Mouse (Mus musculus) granulocyte monocyte progenitor cell, adult 5-6 weeks (primary cell): ENCODE measurements around the gene Ppm1h. TPM values are rescaled to one million over a fixed set of nuclear protein-coding genes. Genes with fewer than 3 reads are reported as not detected.

Experiments used
- ATAC-seq: replicated peaks from 2 replicates; pipeline ENCODE4 v1.8.0; 2016; ENCODE audit warnings: mild to moderate bottlenecking, moderate TSS enrichment, inconsistent platforms; ENCODE audit not compliant: poor library complexity, severe bottlenecking
- total RNA-seq, 2 experiments: library from RNA; stranded (forward) in 1 of 2; stranded (reverse) in 1 of 2; fragments of 200-712, 200-1000 nt in 1 of 2; fragments of >200 nt in 1 of 2; fragmentation: Nextera tagmentation in 1 of 2; gene quantifications; 2 replicates each; pipeline ENCODE4 v1.2.3; 2014 to 2017

The Ppm1h gene
- total RNA-seq, 2 experiments from 2014 or later, result 25.0 to 37.0 TPM

GRCm38 (mm10) chr10:122800003-122800731 is 121.6 kb downstream of the Ppm1h start:
- peak; percentile 84 for ATAC-seq

- ATAC-seq, result no peak
Measured at GRCm38 (mm10) chr10:122800732-122801110, 122.2 kb downstream of the Ppm1h start.

GRCm38 (mm10) chr10:122802218-122802617 is 123.7 kb downstream of the Ppm1h start:
- ATAC-seq, result no peak

DNA sequence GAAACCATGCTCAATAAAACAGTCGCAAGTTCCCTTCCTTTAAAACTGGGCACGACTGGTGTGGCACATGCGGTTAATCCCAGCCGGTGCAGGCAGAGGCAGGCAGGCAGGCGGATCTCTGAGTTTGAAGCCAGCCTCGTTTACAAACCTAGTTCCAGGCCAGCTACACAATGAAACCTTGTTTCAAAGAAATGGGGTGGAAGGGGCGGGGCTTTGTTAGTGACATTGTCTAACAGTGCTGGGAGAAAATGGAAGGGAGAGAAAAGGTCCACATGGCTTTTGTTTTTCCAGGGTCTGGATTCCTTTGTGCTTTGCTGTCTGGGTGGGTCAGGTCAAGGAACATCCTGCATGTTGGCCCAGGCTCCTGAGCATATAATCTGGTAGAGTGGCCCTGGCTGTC is 124.3 kb downstream of the Ppm1h start:
- no peak for ATAC-seq

GRCm38 (mm10) chr10:122803906-122804305 is 125.3 kb downstream of the Ppm1h start:
- peak; percentile 40 for ATAC-seq

DNA sequence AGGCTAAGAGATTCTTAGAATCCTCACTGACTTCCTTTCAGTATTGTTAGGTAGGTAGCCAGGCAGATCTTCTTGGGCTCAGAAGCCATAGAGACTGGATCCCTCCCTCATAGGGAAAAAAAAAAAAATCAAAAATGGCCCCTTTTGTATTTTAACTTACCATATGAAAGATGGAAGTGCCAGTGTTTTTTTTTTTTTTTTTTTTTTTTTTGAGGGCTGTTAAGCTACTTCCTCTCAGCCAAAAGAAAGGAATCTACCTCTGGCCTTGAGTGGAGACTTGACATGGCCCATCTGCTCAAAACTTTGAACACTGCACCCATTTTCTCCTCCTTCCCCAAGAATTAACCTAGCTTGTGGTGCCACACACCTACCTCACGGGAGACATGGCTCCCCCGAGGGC is 127.3 kb downstream of the Ppm1h start:
- no peak for ATAC-seq

- ATAC-seq, result peak; percentile 75
Measured at GRCm38 (mm10) chr10:122807127-122808105, 128.9 kb downstream of the Ppm1h start.

DNA sequence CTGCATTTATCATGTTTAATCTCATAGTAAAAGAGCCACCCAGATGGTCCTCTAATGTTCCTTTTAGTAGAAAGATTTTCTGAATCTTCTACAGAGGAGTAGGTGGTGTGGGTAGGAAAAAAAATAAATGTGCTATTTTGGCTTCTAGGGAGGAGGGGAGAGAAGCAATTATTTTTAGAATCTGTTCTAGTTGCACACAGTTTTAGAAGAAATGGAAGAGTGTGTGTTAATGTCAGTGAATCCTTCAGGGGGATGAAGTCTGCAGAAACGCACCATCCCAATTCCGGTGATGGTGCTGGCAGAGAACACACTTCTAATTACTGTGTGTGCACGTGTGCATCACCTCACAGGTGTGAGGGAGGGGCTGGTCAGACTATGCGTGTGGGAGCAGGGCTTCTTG is 129.6 kb downstream of the Ppm1h start:
- ATAC-seq, result no peak

DNA sequence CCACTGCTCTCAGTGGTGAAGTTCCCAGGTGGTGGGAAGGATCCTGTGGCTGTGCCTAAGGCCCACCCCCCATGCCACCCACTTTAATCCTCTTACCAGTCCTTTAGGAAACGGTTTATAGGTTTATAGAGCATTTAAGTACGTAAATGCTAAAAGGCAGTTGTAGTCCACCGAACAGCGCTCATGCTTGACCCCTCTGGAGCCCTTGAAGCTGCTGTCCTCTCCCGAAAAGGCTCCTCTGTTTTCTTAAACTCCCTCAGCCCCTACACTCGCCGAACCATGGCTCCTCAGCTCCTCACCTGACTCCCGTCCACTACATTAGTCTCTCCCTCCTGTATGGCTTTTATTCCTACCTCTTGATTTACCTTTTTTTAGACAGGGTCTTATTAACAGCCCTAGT is 131.3 kb downstream of the Ppm1h start:
- no peak for ATAC-seq

DNA sequence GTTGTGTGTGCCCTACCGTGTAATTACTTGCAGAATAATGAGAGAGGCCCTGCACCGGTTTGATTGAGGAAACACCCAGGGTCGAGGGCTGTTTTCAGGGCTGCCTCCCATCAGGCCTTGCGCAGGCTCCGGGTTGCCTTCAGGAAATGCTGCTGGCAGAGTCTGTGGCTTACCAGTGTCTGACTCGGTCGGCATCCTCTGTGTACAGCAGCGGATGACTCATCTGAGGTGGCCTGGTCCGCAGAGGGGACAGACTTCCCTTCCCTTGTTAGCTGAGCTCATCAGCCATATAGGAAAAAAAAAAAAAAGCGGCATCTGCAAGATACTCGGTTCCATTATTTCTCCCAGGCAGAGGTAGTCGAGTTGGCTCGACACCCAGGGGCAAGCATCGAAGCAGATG is 136.5 kb downstream of the Ppm1h start:
- ATAC-seq, result peak; percentile 99

GRCm38 (mm10) chr10:122817741-122818140 is 139.2 kb downstream of the Ppm1h start:
- no peak for ATAC-seq

DNA sequence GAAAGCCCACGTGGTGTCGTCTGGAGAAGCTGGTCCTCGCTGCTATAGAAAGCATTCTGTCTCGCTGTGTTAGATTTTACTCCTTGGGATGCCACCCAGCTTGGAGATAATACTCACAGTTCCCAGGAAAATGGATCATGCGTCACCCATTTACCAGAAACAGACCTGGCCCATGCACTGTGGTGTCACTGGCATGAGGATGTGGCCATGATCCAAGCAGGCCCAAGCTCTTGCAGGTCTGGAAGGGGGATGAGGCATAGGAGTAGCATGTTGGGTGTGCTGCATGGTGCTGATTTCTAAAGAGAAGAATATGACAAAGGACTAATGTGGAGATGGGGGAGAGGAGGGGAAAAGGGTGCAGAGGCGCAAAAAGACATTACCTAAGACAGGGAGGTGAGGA is 141.2 kb downstream of the Ppm1h start:
- ATAC-seq, result no peak

DNA sequence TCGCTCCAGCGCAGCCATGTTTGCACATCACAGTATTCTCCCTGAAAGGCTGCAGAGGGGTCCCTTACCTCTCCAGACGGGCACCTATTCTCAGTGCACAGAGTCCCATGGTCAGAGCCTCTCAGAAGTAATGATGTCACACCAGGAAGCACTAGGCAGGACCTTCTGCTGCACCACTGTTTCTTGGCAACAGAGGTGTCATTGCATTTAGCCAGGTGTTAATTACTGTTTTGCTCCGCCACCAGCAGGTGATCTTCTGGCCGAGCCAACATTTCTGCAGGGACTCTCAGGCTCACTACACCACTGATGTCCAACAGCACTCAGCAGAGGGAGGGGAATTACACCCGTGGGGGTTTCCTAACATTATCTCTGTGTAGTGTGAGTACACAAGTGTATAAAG is 143.0 kb downstream of the Ppm1h start:
- no peak for ATAC-seq

- no peak for ATAC-seq
Measured at GRCm38 (mm10) chr10:122823642-122824041, 145.1 kb downstream of the Ppm1h start.

DNA sequence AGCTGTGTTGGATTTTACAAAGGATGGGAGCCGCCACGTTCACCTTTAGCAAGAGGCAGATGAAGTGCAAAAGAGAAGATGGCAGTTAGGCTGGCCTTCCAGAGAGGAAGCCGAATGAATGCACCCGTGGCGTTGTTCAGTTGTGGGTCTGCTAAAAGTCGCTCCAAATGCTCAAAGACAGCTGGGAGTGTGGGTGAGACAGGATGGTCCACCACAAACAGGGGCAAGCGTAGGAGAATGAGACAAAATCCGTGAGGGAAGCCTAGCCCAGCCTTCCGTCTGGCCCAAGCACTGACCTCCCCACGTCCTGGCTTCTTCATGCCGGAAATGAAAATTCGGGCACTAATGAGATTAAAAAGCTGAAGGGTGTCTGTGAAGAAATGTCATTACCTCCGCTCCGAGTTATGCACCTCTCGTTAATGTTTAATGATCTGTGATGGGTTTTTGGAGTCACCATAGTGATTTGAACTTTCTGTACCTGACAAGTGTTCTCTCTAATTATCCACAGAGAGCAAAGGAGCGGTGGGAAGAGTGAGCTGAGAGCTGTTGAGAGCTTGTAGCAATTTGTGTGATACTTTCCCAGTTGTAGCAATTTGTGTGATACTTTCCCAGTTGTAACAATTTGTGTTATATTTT is 148.3 kb downstream of the Ppm1h start:
- no peak for ATAC-seq

DNA sequence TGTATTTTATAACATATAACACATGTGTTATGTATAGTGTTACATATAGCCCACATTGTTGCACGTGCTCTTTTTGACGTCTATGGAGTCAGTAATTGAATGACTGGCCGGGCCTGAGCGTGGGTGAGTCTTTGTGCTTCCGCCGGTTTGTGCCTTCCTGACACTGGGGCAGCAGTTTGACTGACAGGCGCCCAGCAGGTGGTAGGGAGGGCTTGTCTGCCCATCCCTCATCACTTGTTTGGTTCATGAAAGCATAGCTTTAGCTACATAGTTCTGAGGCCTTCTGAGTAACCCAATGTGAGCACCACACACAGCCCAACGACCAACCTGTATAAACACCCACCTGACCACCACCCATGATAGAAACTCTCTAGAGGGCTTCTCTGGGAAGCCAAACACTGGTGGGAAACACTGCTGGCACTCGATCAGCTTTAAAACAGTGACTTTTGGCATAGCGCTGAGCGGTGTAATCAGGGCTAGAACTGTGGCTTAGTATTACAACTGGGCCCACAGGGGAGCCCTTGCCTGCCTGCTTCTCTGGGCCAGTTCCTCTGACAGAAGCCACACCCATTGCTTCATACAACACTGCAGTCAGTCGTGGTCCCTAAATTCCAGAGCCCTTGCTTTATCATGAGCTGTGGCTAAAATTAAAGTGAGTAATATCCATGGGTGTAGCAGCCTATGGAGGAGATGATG is 149.3 kb downstream of the Ppm1h start:
- ATAC-seq, result no peak

DNA sequence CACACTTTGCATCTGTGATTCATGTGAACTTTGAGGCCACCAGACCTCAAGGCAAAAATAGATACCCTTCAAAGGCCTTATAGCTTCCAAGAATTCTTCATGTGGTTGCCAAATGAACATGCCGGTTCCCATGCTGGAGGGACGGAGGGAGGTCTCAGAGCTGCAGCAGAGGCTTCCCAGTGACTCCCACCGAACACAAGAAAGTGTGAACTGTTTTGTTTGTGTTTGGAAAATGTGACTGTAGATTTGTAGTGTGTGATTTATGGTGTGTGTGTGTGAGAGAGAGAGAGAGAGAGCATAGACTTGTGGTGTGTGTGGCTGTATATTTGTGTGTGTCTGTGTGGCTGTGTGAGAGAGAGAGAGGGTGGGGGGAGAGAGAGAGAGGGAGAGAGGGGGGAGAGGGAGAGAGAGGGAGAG is 151.2 kb downstream of the Ppm1h start:
- ATAC-seq, result no peak

GRCm38 (mm10) chr10:122830638-122831037 is 152.1 kb downstream of the Ppm1h start:
- ATAC-seq, result no peak

DNA sequence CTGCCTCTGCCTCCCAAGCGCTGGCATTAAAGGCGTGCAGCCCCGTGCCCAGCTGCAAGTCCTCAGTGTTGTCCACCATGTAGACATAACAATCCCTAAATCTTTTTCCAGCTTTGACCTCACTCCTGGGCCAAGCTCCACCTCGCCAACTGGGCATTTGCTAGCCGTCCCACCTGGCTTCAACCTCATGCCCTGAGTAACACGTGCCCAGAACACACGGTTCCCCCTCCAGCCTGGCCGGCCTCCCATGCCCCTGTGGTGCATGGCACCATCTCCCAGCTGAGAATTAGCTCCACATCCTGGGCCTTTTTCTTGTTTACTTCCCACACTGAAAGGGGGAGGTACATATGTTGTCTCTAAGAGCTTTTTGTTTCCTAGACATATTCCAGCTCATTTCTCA is 163.5 kb downstream of the Ppm1h start:
- ATAC-seq, result no peak

GRCm38 (mm10) chr10:122842961-122843360 is 164.4 kb downstream of the Ppm1h start:
- no peak for ATAC-seq
